Mouse (Mus musculus): ENCODE results near the gene Obsl1. TPM values are rescaled to one million over a fixed set of nuclear protein-coding genes. Genes with fewer than 3 reads are reported as not detected.
A peak's percentile ranks its signal among the peaks of the same experiment; 100 is the strongest.

Obsl1 gene
- total RNA-seq, 4 experiments from 2014 or later = 108 to 133 (median 122) TPM

- DNase-seq (ENCODE audit: low spot score) = no peak
These were observed 18.7 kb downstream of the Obsl1 start for GRCm38 (mm10) chr1:75487405-75488161.

GRCm38 (mm10) chr1:75487040-75487404 lies 19.2 kb downstream of the Obsl1 start:
- DNase-seq (ENCODE audit: low spot score) = no peak

GRCm38 (mm10) chr1:75486561-75486960 lies 19.7 kb downstream of the Obsl1 start:
- DNase-seq (ENCODE audit: low spot score) = no peak

- DNase-seq (ENCODE audit: low spot score) = no peak
These were observed 25.5 kb downstream of the Obsl1 start for GRCm38 (mm10) chr1:75480735-75481134.

GRCm38 (mm10) chr1:75480036-75480435 lies 26.2 kb downstream of the Obsl1 start:
- no peak for DNase-seq (ENCODE audit: low spot score)

- no peak for DNase-seq (ENCODE audit: low spot score)
These were observed 26.6 kb downstream of the Obsl1 start for GRCm38 (mm10) chr1:75479635-75479989.

GRCm38 (mm10) chr1:75478916-75479634 lies 27.2 kb downstream of the Obsl1 start, which contains the start of the genes Chpf and Tmem198:
Gene Chpf (minus strand): TSS chr1:75479307.
Gene Tmem198 (plus strand): TSS chr1:75479532.
- DNase-seq (ENCODE audit: low spot score) = peak; percentile 92

- no peak for DNase-seq (ENCODE audit: low spot score)
These were observed 27.8 kb downstream of the Obsl1 start for GRCm38 (mm10) chr1:75478497-75478896.

- no peak for DNase-seq (ENCODE audit: low spot score)
These were observed 28.3 kb downstream of the Obsl1 start for GRCm38 (mm10) chr1:75477966-75478290.

GRCm38 (mm10) chr1:75477264-75477965 lies 28.8 kb downstream of the Obsl1 start:
- no peak for DNase-seq (ENCODE audit: low spot score)

GRCm38 (mm10) chr1:75476441-75476840 lies 29.8 kb downstream of the Obsl1 start:
- DNase-seq (ENCODE audit: low spot score) = no peak

- DNase-seq (ENCODE audit: low spot score) = no peak
These were observed 36.9 kb downstream of the Obsl1 start for GRCm38 (mm10) chr1:75469287-75469825.

GRCm38 (mm10) chr1:75467215-75467927 lies 38.9 kb downstream of the Obsl1 start:
- DNase-seq (ENCODE audit: low spot score) = peak; percentile 76

- no peak for DNase-seq (ENCODE audit: low spot score)
These were observed 42.5 kb downstream of the Obsl1 start for GRCm38 (mm10) chr1:75463652-75464204.

- no peak for DNase-seq (ENCODE audit: low spot score)
These were observed 43.6 kb downstream of the Obsl1 start for GRCm38 (mm10) chr1:75462636-75463035.

- no peak for DNase-seq (ENCODE audit: low spot score)
These were observed 46.0 kb downstream of the Obsl1 start for GRCm38 (mm10) chr1:75460297-75460696.

- peak; percentile 41 for DNase-seq (ENCODE audit: low spot score)
These were observed 47.2 kb downstream of the Obsl1 start for GRCm38 (mm10) chr1:75458789-75459684.

GRCm38 (mm10) chr1:75458025-75458788 lies 48.0 kb downstream of the Obsl1 start:
- DNase-seq (ENCODE audit: low spot score) = no peak

- no peak for DNase-seq (ENCODE audit: low spot score)
These were observed 48.6 kb downstream of the Obsl1 start for GRCm38 (mm10) chr1:75457710-75458024.
